ENCODE assay signal across 22 mouse cellular contexts in the genomic region with DNA sequence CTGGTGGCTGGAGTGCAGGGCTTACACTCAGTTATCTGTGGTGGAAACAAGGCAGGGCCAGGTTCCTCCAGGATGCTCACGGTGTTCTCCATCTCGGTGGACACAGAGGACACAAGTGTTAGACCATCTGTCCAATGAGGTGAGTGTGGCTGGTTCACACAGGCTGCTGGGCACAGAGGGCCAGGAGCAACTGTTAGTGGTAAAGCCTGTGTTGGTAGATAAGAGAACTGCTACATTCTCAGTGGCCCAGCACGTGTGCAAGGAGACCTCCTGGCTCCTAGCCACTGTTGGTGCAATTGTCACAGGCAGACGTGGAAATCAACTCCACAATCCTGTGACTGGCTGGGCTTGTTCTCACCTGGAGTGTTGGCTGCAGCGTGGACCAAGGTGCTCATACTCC. TPM values are rescaled to one million over a fixed set of nuclear protein-coding genes. Genes with fewer than 3 reads are reported as not detected.
DNase-seq lines count a peak whose midpoint lies in the region; ATAC-seq and TF ChIP-seq lines count a peak whose summit lies in the region.
"Had no signal": no experiment of that assay in that cellular context is flagged by ENCODE, and none has a peak within 500 bp of the region (broad histone marks: within the 10 kb centered on the region; RNA-seq: fewer than 3 reads in every experiment).

No protein-coding gene starts in this region.

- H3K9me3 ChIP-seq in intestine, embryonic 15.5 days = no peaks in the 10 kb centered on the region
- H3K9me3 ChIP-seq in intestine, postnatal 0 days (ENCODE audit: control insufficient read depth) = no peaks in the 10 kb centered on the region
- H3K9me3 ChIP-seq in MEL (replicated peaks; ENCODE audit: insufficient read depth, low read length) = no peaks in the 10 kb centered on the region
- no peaks in the 10 kb centered on the region for H3K9me3 ChIP-seq in liver, embryonic 15.5 days (replicated peaks)
- no peaks in the 10 kb centered on the region for H3K9me3 ChIP-seq in forebrain, postnatal 0 days (ENCODE audit: low read length)
- H3K9me3 ChIP-seq: embryonic facial prominence, embryonic 15.5 days; limb, embryonic 13.5 days; lung, embryonic 15.5 days; neural tube, embryonic 12.5 days had no signal

- H3K27me3 ChIP-seq in intestine, embryonic 15.5 days (replicated peaks) = no peaks in the 10 kb centered on the region
- H3K27me3 ChIP-seq in intestine, postnatal 0 days (replicated peaks; ENCODE audit: control insufficient read depth, insufficient read depth, low read length) = no peaks in the 10 kb centered on the region
- no peaks in the 10 kb centered on the region for H3K27me3 ChIP-seq in MEL (ENCODE audit: control insufficient read depth in 1 of 2, insufficient read depth in 2 of 2, low read length in 2 of 2)
- H3K27me3 ChIP-seq in liver, embryonic 15.5 days = no peaks in the 10 kb centered on the region
- no peaks in the 10 kb centered on the region for H3K27me3 ChIP-seq in forebrain, postnatal 0 days (ENCODE audit: insufficient read depth, low read length)
- H3K27me3 ChIP-seq: embryonic facial prominence, embryonic 15.5 days; limb, embryonic 13.5 days; lung, embryonic 15.5 days; neural tube, embryonic 12.5 days; Patski had no signal

- peak; percentile 48 to 76; a peak in 3 of 4 replicates for TF ChIP-seq EP300 in MEL (IDR thresholded peaks at IDR 0.05; ENCODE audit: low read depth in 1 of 2, low read length in 2 of 2)

- H3K36me3 ChIP-seq in intestine, embryonic 15.5 days = no peaks in the 10 kb centered on the region
- no peaks in the 10 kb centered on the region for H3K36me3 ChIP-seq in intestine, postnatal 0 days (ENCODE audit: control insufficient read depth, insufficient read depth)
- peaks cover 0 to 2% of the 10 kb centered on the region in 2 experiments; a peak in 1 of 4 replicates for H3K36me3 ChIP-seq in MEL (ENCODE audit: control insufficient read depth in 1 of 2, insufficient read depth in 2 of 2, low read length in 2 of 2)
- H3K36me3 ChIP-seq in liver, embryonic 15.5 days (replicated peaks) = no peaks in the 10 kb centered on the region
- H3K36me3 ChIP-seq in forebrain, postnatal 0 days (ENCODE audit: insufficient read depth) = no peaks in the 10 kb centered on the region
- H3K36me3 ChIP-seq: embryonic facial prominence, embryonic 15.5 days; limb, embryonic 13.5 days; lung, embryonic 15.5 days; neural tube, embryonic 12.5 days had no signal

- no peak for TF ChIP-seq RAD21 in MEL (IDR thresholded peaks at IDR 0.05; ENCODE audit: low read depth, low read length)

- H3K9ac ChIP-seq in intestine, embryonic 15.5 days = no peak overlapping the region
- H3K9ac ChIP-seq in intestine, postnatal 0 days (ENCODE audit: low read depth, low read length) = no peak overlapping the region
- H3K9ac ChIP-seq in MEL (ENCODE audit: control insufficient read depth, low read depth, low read length, poor library complexity, severe bottlenecking) = no peak overlapping the region
- H3K9ac ChIP-seq in liver, embryonic 15.5 days = no peak overlapping the region
- no peak overlapping the region for H3K9ac ChIP-seq in forebrain, postnatal 0 days
- H3K9ac ChIP-seq: embryonic facial prominence, embryonic 15.5 days; limb, embryonic 13.5 days; lung, embryonic 15.5 days; neural tube, embryonic 12.5 days had no signal

- no peak for TF ChIP-seq CTCF in intestine, postnatal 0 days (IDR thresholded peaks at IDR 0.05; ENCODE audit: low read depth)
- TF ChIP-seq CTCF in MEL (IDR thresholded peaks at IDR 0.05 in 2 of 3, conservative IDR thresholded peaks at IDR 0.05 in 1 of 3; ENCODE audit: control insufficient read depth in 1 of 3, insufficient read depth in 1 of 3, low read depth in 2 of 3, low read length in 3 of 3, poor library complexity in 1 of 3, severe bottlenecking in 1 of 3) = no peak
- TF ChIP-seq CTCF in forebrain, postnatal 0 days (IDR thresholded peaks at IDR 0.05; ENCODE audit: low read depth) = no peak

- H3K4me1 ChIP-seq in intestine, embryonic 15.5 days (replicated peaks) = 0 out of 2 replicates have a peak, but pooled peaks cover 2% of the 10 kb centered on the region
- H3K4me1 ChIP-seq in intestine, postnatal 0 days (replicated peaks; ENCODE audit: control insufficient read depth, insufficient read depth, low read length) = no peaks in the 10 kb centered on the region
- peaks cover 2 to 11% of the 10 kb centered on the region in 2 experiments; a peak in 2 of 4 replicates for H3K4me1 ChIP-seq in MEL (ENCODE audit: control insufficient read depth in 1 of 2, insufficient read depth in 2 of 2, low read length in 2 of 2)
- peaks cover 27% of the 10 kb centered on the region for H3K4me1 ChIP-seq in liver, embryonic 15.5 days (replicated peaks)
- H3K4me1 ChIP-seq in forebrain, postnatal 0 days (ENCODE audit: insufficient read depth) = peaks cover 17% of the 10 kb centered on the region; the same call in 1 of the 2 replicates
- H3K4me1 ChIP-seq: limb, embryonic 13.5 days; lung, embryonic 15.5 days had no signal

- H3K27ac ChIP-seq in intestine, embryonic 15.5 days = no peak overlapping the region
- H3K27ac ChIP-seq in intestine, postnatal 0 days (ENCODE audit: low read depth, low read length) = no peak overlapping the region
- H3K27ac ChIP-seq in MEL (ENCODE audit: control insufficient read depth, low read depth, low read length) = no peak overlapping the region
- H3K27ac ChIP-seq in liver, embryonic 15.5 days (replicated peaks) = no peak overlapping the region; the same call in 1 of the 2 replicates
- H3K27ac ChIP-seq in forebrain, postnatal 0 days (ENCODE audit: low read depth, low read length) = no peak overlapping the region
- H3K27ac ChIP-seq: embryonic facial prominence, embryonic 15.5 days; limb, embryonic 13.5 days; lung, embryonic 15.5 days; neural tube, embryonic 12.5 days had no signal

- WGBS in intestine, embryonic 15.5 days = 69% methylated on average over 5 of the region's 5 CpGs
- WGBS in intestine, postnatal 0 days = 62% methylated on average over 5 of the region's 5 CpGs
- 20% methylated on average over 5 of the region's 5 CpGs for WGBS in liver, embryonic 15.5 days (ENCODE audit: insufficient replicate concordance)
- 60% methylated on average over 5 of the region's 5 CpGs for WGBS in forebrain, postnatal 0 days

- 0 out of 2 replicates have a peak, but pooled peaks have one; percentile 31 for ATAC-seq in intestine, embryonic 15.5 days
- ATAC-seq in intestine, postnatal 0 days = no peak
- ATAC-seq in erythroid progenitor cell, adult 5-6 weeks (replicated peaks; ENCODE audit: low FRiP score, poor library complexity, severe bottlenecking) = peak; percentile 61
- ATAC-seq in liver, embryonic 15.5 days (ENCODE audit: insufficient read depth) = peak; percentile 73
- ATAC-seq in forebrain, postnatal 0 days = no peak
- ATAC-seq: Patski had no signal

- no peaks in the 10 kb centered on the region for H3K79me2 ChIP-seq in MEL (ENCODE audit: control insufficient read depth, insufficient read depth, low read length, poor library complexity)

- DNase-seq in MEL (ENCODE audit: low read depth, low spot score) = peak; percentile 60
- no peak for DNase-seq in layer of hippocampus, postnatal 14 days (ENCODE audit: low spot score in 2 of 2)
- DNase-seq in forebrain, postnatal 0 days = no peak
- no peak for DNase-seq in frontal cortex, postnatal 10 days (ENCODE audit: low spot score in 2 of 2)
- DNase-seq: cerebellum, adult 11 months; kidney, postnatal 36 days had no signal

- H3K4me3 ChIP-seq in intestine, embryonic 15.5 days (replicated peaks) = no peak overlapping the region
- H3K4me3 ChIP-seq in intestine, postnatal 0 days (ENCODE audit: low read depth, low read length) = no peak overlapping the region
- no peak overlapping the region for H3K4me3 ChIP-seq in MEL (ENCODE audit: control insufficient read depth in 1 of 2, insufficient read depth in 1 of 2, low read depth in 2 of 2, low read length in 2 of 2)
- H3K4me3 ChIP-seq in liver, embryonic 15.5 days (replicated peaks) = no peak overlapping the region
- no peak overlapping the region for H3K4me3 ChIP-seq in forebrain, postnatal 0 days (ENCODE audit: low read depth, low read length)
- H3K4me3 ChIP-seq: embryonic facial prominence, embryonic 15.5 days; limb, embryonic 13.5 days; lung, embryonic 15.5 days; neural tube, embryonic 12.5 days had no signal

- no peak for TF ChIP-seq POLR2A in MEL (IDR thresholded peaks at IDR 0.05; ENCODE audit: control insufficient read depth in 1 of 2, insufficient read depth in 1 of 2, low read depth in 1 of 2, low read length in 2 of 2, poor library complexity in 1 of 2)

- no peak overlapping the region for H3K4me2 ChIP-seq in intestine, embryonic 15.5 days (replicated peaks)
- no peak overlapping the region for H3K4me2 ChIP-seq in intestine, postnatal 0 days (replicated peaks; ENCODE audit: low read depth)
- peak overlapping the region; percentile 13; the same call in 1 of the 2 replicates for H3K4me2 ChIP-seq in liver, embryonic 15.5 days
- no peak overlapping the region for H3K4me2 ChIP-seq in forebrain, postnatal 0 days (ENCODE audit: low read depth)
- H3K4me2 ChIP-seq: embryonic facial prominence, embryonic 15.5 days; limb, embryonic 13.5 days; lung, embryonic 15.5 days; neural tube, embryonic 12.5 days had no signal

RNA-seq across cellular contexts. Expression of a gene that starts 31.6 kb away (rescaled TPM):
- polyA plus RNA-seq in intestine, embryonic 15.5 days (2015; fragmentation: Nextera tagmentation; extraction: Ambion mirVana) = 14.4 and 16.9 TPM in 2 replicates
- polyA plus RNA-seq in intestine, postnatal 0 days (2015; fragmentation: Nextera tagmentation; extraction: Ambion mirVana) = 14.1 and 14.2 TPM in 2 replicates
- 0.03 and 0.19 TPM in 2 replicates for total RNA-seq in MEL (2012; rRNA removed)
- polyA plus RNA-seq in MEL (2012; ENCODE audit: insufficient read depth in 1 of 2, insufficient read length in 2 of 2, low read depth in 1 of 2, low replicate concordance in 2 of 2, missing spikeins in 1 of 2) = 1 to 10 TPM in 1 of 2 experiments, not detected in 1; 1.7 TPM
- total RNA-seq in erythroid progenitor cell, adult 5-6 weeks (2015; ENCODE audit: low replicate concordance) = 0.42 TPM in 1 of 2 replicates, not detected in the other
- 0.64 and 0.68 TPM in 2 replicates for total RNA-seq in erythroid progenitor cell, adult 5-6 weeks (2017; ENCODE audit: low replicate concordance)
- polyA plus RNA-seq in liver, embryonic 15.5 days (2015; fragmentation: Nextera tagmentation; extraction: Ambion mirVana) = 3.4 and 4.3 TPM in 2 replicates
- 10 to 100 TPM; 58.1 to 58.9 TPM for total RNA-seq in layer of hippocampus, postnatal 14 days (2021)
- 18.5 and 18.9 TPM in 2 replicates for total RNA-seq in forebrain, postnatal 0 days (2014; rRNA removed)
- 12.3 and 18.3 TPM in 2 replicates for polyA plus RNA-seq in forebrain, postnatal 0 days (2015; fragmentation: Nextera tagmentation; extraction: Ambion mirVana)

RNA-seq across cellular contexts. Expression of a gene that starts 53.5 kb away (rescaled TPM):
- polyA plus RNA-seq in intestine, embryonic 15.5 days (2015; fragmentation: Nextera tagmentation; extraction: Ambion mirVana) = not detected in 2 replicates
- polyA plus RNA-seq in intestine, postnatal 0 days (2015; fragmentation: Nextera tagmentation; extraction: Ambion mirVana) = 0.10 TPM in 1 of 2 replicates, not detected in the other
- total RNA-seq in MEL (2012; rRNA removed) = not detected in 2 replicates
- not detected for polyA plus RNA-seq in MEL (2012; ENCODE audit: insufficient read depth in 1 of 2, insufficient read length in 2 of 2, low read depth in 1 of 2, low replicate concordance in 2 of 2, missing spikeins in 1 of 2)
- total RNA-seq in erythroid progenitor cell, adult 5-6 weeks (2015; ENCODE audit: low replicate concordance) = not detected in 2 replicates
- not detected in 2 replicates for total RNA-seq in erythroid progenitor cell, adult 5-6 weeks (2017; ENCODE audit: low replicate concordance)
- polyA plus RNA-seq in liver, embryonic 15.5 days (2015; fragmentation: Nextera tagmentation; extraction: Ambion mirVana) = not detected in 2 replicates
- total RNA-seq in layer of hippocampus, postnatal 14 days (2021) = not detected
- total RNA-seq in forebrain, postnatal 0 days (2014; rRNA removed) = 0.08 TPM in 1 of 2 replicates, not detected in the other
- polyA plus RNA-seq in forebrain, postnatal 0 days (2015; fragmentation: Nextera tagmentation; extraction: Ambion mirVana) = 0.06 TPM in 1 of 2 replicates, not detected in the other
- total RNA-seq: gastrocnemius, adult 8-10 months; heart, adult 18-20 months; heart, postnatal 36 days; monocyte, adult 5-6 weeks had no signal
- polyA plus RNA-seq: C2C12; forebrain, embryonic 11.5 days; heart, embryonic 14.5 days; limb, embryonic 13.5 days; lung, embryonic 15.5 days; Patski had no signal

Comparison
In these comparisons a context has a peak if more than half of its experiments do, and no peak if none do; other contexts are left out.
1. ATAC-seq: peak in intestine, embryonic 15.5 days (single experiment), erythroid progenitor cell, adult 5-6 weeks (single experiment) and liver, embryonic 15.5 days (single experiment); none in intestine, postnatal 0 days (single experiment) and forebrain, postnatal 0 days (single experiment).